Mouse (Mus musculus): ENCODE results near the gene Ncam2. TPM values are rescaled to one million over a fixed set of nuclear protein-coding genes. Genes with fewer than 3 reads are reported as not detected.

The Ncam2 gene
- polyA plus RNA-seq, 2 experiments = 0.01 TPM; not detected in 1

GRCm38 (mm10) chr16:81587565-81588107, 387.1 kb downstream of the Ncam2 start:
- Histone ChIP-seq H3K27me3 (ENCODE audit: control insufficient read depth, insufficient read depth, low read length) (no peaks in the 10 kb centered on the region), H3K4me2 (ENCODE audit: low read depth) (no peak overlapping the region), H3K36me3 (replicated peaks; ENCODE audit: control insufficient read depth, insufficient read depth, low read depth) (no peaks in the 10 kb centered on the region), H3K9me3 (ENCODE audit: control insufficient read depth, low read length) (no peaks in the 10 kb centered on the region), H3K27ac (no peak overlapping the region), H3K9ac (replicated peaks) (no peak overlapping the region), H3K4me3 (ENCODE audit: insufficient read depth in 1 of 2, low read depth in 2 of 2, low read length in 2 of 2) (no peak overlapping the region), H3K4me1 (replicated peaks; ENCODE audit: control insufficient read depth in 2 of 2, insufficient read depth in 2 of 2, low read length in 1 of 2) (no peaks in the 10 kb centered on the region)
- no peak for TF ChIP-seq CTCF (IDR thresholded peaks at IDR 0.05; ENCODE audit: low read depth)
- TF ChIP-seq EP300 (IDR thresholded peaks at IDR 0.05; ENCODE audit: low read depth) = no peak
- WGBS (ENCODE audit: insufficient replicate concordance) = 66% methylated on average over 4 of the region's 4 CpGs
- ATAC-seq (ENCODE audit: insufficient read depth) (no peak), DNase-seq (ENCODE audit: low read depth in 3 of 3, low spot score in 3 of 3) (no peak)

GRCm38 (mm10) chr16:81623276-81623675, 422.8 kb downstream of the Ncam2 start:
- 28% methylated on average over 6 of the region's 6 CpGs for WGBS (ENCODE audit: insufficient replicate concordance)
- no peaks in the 10 kb centered on the region for H3K27me3 ChIP-seq (ENCODE audit: control insufficient read depth, insufficient read depth, low read length)
- H3K27ac ChIP-seq = no peak overlapping the region
- ATAC-seq (ENCODE audit: insufficient read depth) (no peak), DNase-seq (ENCODE audit: low read depth in 3 of 3, low spot score in 3 of 3) (no peak)
- no peak overlapping the region for H3K4me2 ChIP-seq (ENCODE audit: low read depth)
- TF ChIP-seq CTCF (IDR thresholded peaks at IDR 0.05; ENCODE audit: low read depth) (no peak), EP300 (IDR thresholded peaks at IDR 0.05; ENCODE audit: low read depth) (no peak)
- H3K4me1 ChIP-seq (replicated peaks; ENCODE audit: control insufficient read depth in 2 of 2, insufficient read depth in 2 of 2, low read length in 1 of 2) = no peaks in the 10 kb centered on the region
- no peak overlapping the region for H3K9ac ChIP-seq (replicated peaks)
- no peaks in the 10 kb centered on the region for H3K36me3 ChIP-seq (replicated peaks; ENCODE audit: control insufficient read depth, insufficient read depth, low read depth)
- H3K9me3 ChIP-seq (ENCODE audit: control insufficient read depth, low read length) = no peaks in the 10 kb centered on the region
- H3K4me3 ChIP-seq (ENCODE audit: insufficient read depth in 1 of 2, low read depth in 2 of 2, low read length in 2 of 2) = no peak overlapping the region

- TF ChIP-seq CTCF (IDR thresholded peaks at IDR 0.05; ENCODE audit: low read depth) (no peak), EP300 (IDR thresholded peaks at IDR 0.05; ENCODE audit: low read depth) (no peak)
- H3K9ac ChIP-seq (replicated peaks) = no peak overlapping the region
- no peaks in the 10 kb centered on the region for H3K9me3 ChIP-seq (ENCODE audit: control insufficient read depth, low read length)
- no peaks in the 10 kb centered on the region for H3K36me3 ChIP-seq (replicated peaks; ENCODE audit: control insufficient read depth, insufficient read depth, low read depth)
- H3K27ac ChIP-seq = no peak overlapping the region
- DNase-seq (ENCODE audit: low read depth in 3 of 3, low spot score in 3 of 3) = no peak
- no peaks in the 10 kb centered on the region for H3K27me3 ChIP-seq (ENCODE audit: control insufficient read depth, insufficient read depth, low read length)
- no peaks in the 10 kb centered on the region for H3K4me1 ChIP-seq (replicated peaks; ENCODE audit: control insufficient read depth in 2 of 2, insufficient read depth in 2 of 2, low read length in 1 of 2)
- no peak overlapping the region for H3K4me2 ChIP-seq (ENCODE audit: low read depth)
- no peak for ATAC-seq (ENCODE audit: insufficient read depth)
- 47% methylated on average over 4 of the region's 4 CpGs for WGBS (ENCODE audit: insufficient replicate concordance)
- H3K4me3 ChIP-seq (ENCODE audit: insufficient read depth in 1 of 2, low read depth in 2 of 2, low read length in 2 of 2) = no peak overlapping the region
Observed at GRCm38 (mm10) chr16:81623776-81624175, 423.3 kb downstream of the Ncam2 start.

- Histone ChIP-seq H3K9ac (replicated peaks) (no peak overlapping the region), H3K27me3 (ENCODE audit: control insufficient read depth, insufficient read depth, low read length) (no peaks in the 10 kb centered on the region), H3K36me3 (replicated peaks; ENCODE audit: control insufficient read depth, insufficient read depth, low read depth) (no peaks in the 10 kb centered on the region), H3K4me2 (ENCODE audit: low read depth) (no peak overlapping the region), H3K4me1 (replicated peaks; ENCODE audit: control insufficient read depth in 2 of 2, insufficient read depth in 2 of 2, low read length in 1 of 2) (no peaks in the 10 kb centered on the region), H3K9me3 (ENCODE audit: control insufficient read depth, low read length) (no peaks in the 10 kb centered on the region), H3K27ac (no peak overlapping the region), H3K4me3 (ENCODE audit: insufficient read depth in 1 of 2, low read depth in 2 of 2, low read length in 2 of 2) (no peak overlapping the region)
- TF ChIP-seq CTCF (IDR thresholded peaks at IDR 0.05; ENCODE audit: low read depth) = no peak
- TF ChIP-seq EP300 (IDR thresholded peaks at IDR 0.05; ENCODE audit: low read depth) = no peak
- ATAC-seq (ENCODE audit: insufficient read depth) (no peak), DNase-seq (ENCODE audit: low read depth in 3 of 3, low spot score in 3 of 3) (no peak)
- WGBS (ENCODE audit: insufficient replicate concordance) = 69% methylated on average over 3 of the region's 3 CpGs
Observed at GRCm38 (mm10) chr16:81650286-81650685, 449.8 kb downstream of the Ncam2 start.

- DNase-seq (ENCODE audit: low read depth in 3 of 3, low spot score in 3 of 3) = no peak
- WGBS (ENCODE audit: insufficient replicate concordance) = 37% methylated on average over 1 of the region's 1 CpGs
Observed at GRCm38 (mm10) chr16:81651550-81651949, 451.1 kb downstream of the Ncam2 start.

More at GRCm38 (mm10) chr16:81651550-81651949, 451.1 kb downstream of the Ncam2 start:
- no peaks in the 10 kb centered on the region for H3K4me1 ChIP-seq (replicated peaks; ENCODE audit: control insufficient read depth in 2 of 2, insufficient read depth in 2 of 2, low read length in 1 of 2)
- H3K27me3 ChIP-seq (ENCODE audit: control insufficient read depth, insufficient read depth, low read length) = no peaks in the 10 kb centered on the region
- no peaks in the 10 kb centered on the region for H3K9me3 ChIP-seq (ENCODE audit: control insufficient read depth, low read length)
- no peaks in the 10 kb centered on the region for H3K36me3 ChIP-seq (replicated peaks; ENCODE audit: control insufficient read depth, insufficient read depth, low read depth)
- no peak for ATAC-seq (ENCODE audit: insufficient read depth)
- TF ChIP-seq CTCF (IDR thresholded peaks at IDR 0.05; ENCODE audit: low read depth) (no peak), EP300 (IDR thresholded peaks at IDR 0.05; ENCODE audit: low read depth) (no peak)
- H3K27ac ChIP-seq = no peak overlapping the region
- H3K4me2 ChIP-seq (ENCODE audit: low read depth) = no peak overlapping the region
- no peak overlapping the region for H3K4me3 ChIP-seq (ENCODE audit: insufficient read depth in 1 of 2, low read depth in 2 of 2, low read length in 2 of 2)
- no peak overlapping the region for H3K9ac ChIP-seq (replicated peaks)
